Mouse (Mus musculus) embryonic facial prominence, embryonic 11.5 days (tissue): ENCODE measurements at regions not wholly inside any gene's neighbourhood (a gene's known extent, or its start where the extent isn't known, plus 50 kb on each side); places are given as distances from the start of the nearest gene placed in this dataset.

Experiments used
- ATAC-seq: fragments of 200-750 bp; cut with Nextera tagmentation; replicated peaks from 2 replicates; pipeline ENCODE4 v1.8.0; 2017; ENCODE audit warnings: low read depth; ENCODE audit not compliant: insufficient number of reproducible peaks, low FRiP score, low TSS enrichment
- DNase-seq: peaks from one replicate; pipeline ENCODE4 v3.0.0-alpha.2; 2015; ENCODE audit warnings: low spot score
- H3K27ac ChIP-seq: fragments of 300-500 bp; sonication (generic); replicated peaks from 2 replicates; pipeline ENCODE4 v1.5.1; 2014; ENCODE audit warnings: mild to moderate bottlenecking, low read depth, low read length, control low read depth
- H3K27me3 ChIP-seq: fragments of 300-500 bp; sonication (generic); 2 replicates; pipeline ENCODE4 v1.6.1; 2014; ENCODE audit warnings: mild to moderate bottlenecking, low read length, moderate library complexity, mixed read lengths; ENCODE audit not compliant: control insufficient read depth, insufficient read depth
- H3K36me3 ChIP-seq: fragments of 300-500 bp; sonication (generic); replicated peaks from 2 replicates; pipeline ENCODE4 v1.6.1; 2014; ENCODE audit warnings: low read depth, mild to moderate bottlenecking, low read length, moderate library complexity, mixed read lengths; ENCODE audit not compliant: control insufficient read depth, insufficient read depth
- H3K4me1 ChIP-seq: fragments of 300-500 bp; sonication (generic); 2 replicates; pipeline ENCODE4 v1.6.1; 2014; ENCODE audit warnings: low read length, mixed read lengths; ENCODE audit not compliant: control insufficient read depth, insufficient read depth
- H3K4me2 ChIP-seq: fragments of 300-500 bp; sonication (generic); 2 replicates; pipeline ENCODE4 v1.6.1; 2014; ENCODE audit warnings: low read depth, mild to moderate bottlenecking, control low read depth, low read length, moderate library complexity
- H3K4me3 ChIP-seq: fragments of 300-500 bp; sonication (generic); 2 replicates; pipeline ENCODE4 v1.5.1; 2014; ENCODE audit warnings: low read depth, low read length, control low read depth
- H3K9ac ChIP-seq: fragments of 300-500 bp; sonication (generic); replicated peaks from 2 replicates; pipeline ENCODE4 v1.6.1; 2014; ENCODE audit warnings: mild to moderate bottlenecking, control low read depth, low read length
- H3K9me3 ChIP-seq: fragments of 300-500 bp; sonication (generic); replicated peaks from 2 replicates; pipeline ENCODE4 v1.6.1; 2016; ENCODE audit warnings: mild to moderate bottlenecking, low read length, inconsistent platforms, mixed read lengths; ENCODE audit not compliant: control insufficient read depth
- WGBS: fragments of 180-500 bp; shearing (Covaris S2); extraction: QIAGEN DNeasy Blood & Tissue Kit; methylation state at CpG from one replicate; pipeline ENCODE4 v1.1.7; 2014; 5-methylcytosine and 5-hydroxymethylcytosine counted together

DNA sequence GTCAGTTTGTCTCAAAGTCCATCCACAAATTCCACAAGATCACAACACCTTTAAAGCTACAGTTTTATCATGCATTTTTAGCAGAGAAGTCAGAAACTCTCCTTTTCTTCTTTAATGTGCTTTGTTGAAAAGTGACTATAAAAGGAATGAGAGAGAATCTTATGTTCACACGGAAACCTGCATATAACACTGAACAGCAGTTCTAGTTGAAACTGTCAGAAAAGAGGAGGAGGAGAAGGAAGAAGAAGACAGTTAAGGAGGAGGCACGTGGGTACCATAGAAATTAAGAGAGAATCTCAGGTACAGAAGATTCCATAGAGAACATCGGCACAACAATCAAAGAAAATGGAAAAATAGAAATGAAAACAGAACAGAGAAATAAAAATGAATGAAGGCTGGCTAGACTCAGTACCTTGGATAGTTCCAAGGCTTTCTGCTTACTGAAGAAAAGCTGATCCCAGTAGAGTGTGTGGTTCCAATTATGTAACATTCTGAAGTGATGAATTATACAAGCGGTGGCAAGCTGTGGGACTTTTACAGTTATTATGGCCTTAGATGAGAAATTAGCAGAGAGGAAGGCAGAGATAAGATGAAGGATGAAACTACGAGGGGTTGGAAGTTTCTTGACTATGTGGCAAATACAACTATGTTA is 144.0 kb upstream of the Aco1 start:
- ATAC-seq (no peak), DNase-seq (peak; percentile 53)
- WGBS, result 70% methylated on average over 5 of the region's 5 CpGs
- H3K36me3 ChIP-seq, result no peaks in the 10 kb centered on the region
- no peaks in the 10 kb centered on the region for H3K9me3 ChIP-seq
- no peak overlapping the region for H3K27ac ChIP-seq
- H3K9ac ChIP-seq, result no peak overlapping the region
- H3K4me2 ChIP-seq, result no peak overlapping the region
- no peaks in the 10 kb centered on the region for H3K27me3 ChIP-seq
- H3K4me1 ChIP-seq, result no peaks in the 10 kb centered on the region
- H3K4me3 ChIP-seq, result no peak overlapping the region

DNA sequence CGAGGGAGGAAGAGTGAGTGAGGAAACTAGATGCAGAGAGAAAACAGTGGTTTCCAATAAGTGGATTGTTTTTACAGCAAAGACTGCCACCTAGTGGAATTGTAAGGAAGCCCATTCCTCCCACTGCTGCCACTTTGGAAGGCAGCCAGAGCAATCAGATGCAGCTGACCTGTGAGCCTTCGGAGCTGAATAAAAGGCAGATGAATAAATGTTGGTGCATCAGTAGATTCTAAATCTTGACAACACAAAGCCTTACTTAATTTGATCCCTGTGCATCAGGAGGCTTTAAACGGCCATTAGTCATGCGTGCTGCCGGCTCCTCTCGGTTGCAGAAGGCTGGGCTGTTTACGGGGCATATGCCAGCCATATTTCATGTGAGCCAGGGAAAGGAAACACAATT is 128.2 kb upstream of the Aco1 start:
- H3K4me3 ChIP-seq, result no peak overlapping the region
- H3K9me3 ChIP-seq, result no peaks in the 10 kb centered on the region
- ATAC-seq, result no peak
- H3K27ac ChIP-seq, result no peak overlapping the region
- 66% methylated on average over 7 of the region's 7 CpGs for WGBS
- peak; percentile 80 for DNase-seq
- H3K27me3 ChIP-seq, result no peaks in the 10 kb centered on the region
- H3K4me2 ChIP-seq, result no peak overlapping the region
- no peak overlapping the region for H3K9ac ChIP-seq
- no peaks in the 10 kb centered on the region for H3K36me3 ChIP-seq
- H3K4me1 ChIP-seq, result no peaks in the 10 kb centered on the region

GRCm38 (mm10) chr4:40016856-40017255 is 126.0 kb upstream of the Aco1 start:
- Histone ChIP-seq H3K4me2 (no peak overlapping the region), H3K36me3 (no peaks in the 10 kb centered on the region), H3K9me3 (no peaks in the 10 kb centered on the region), H3K27ac (no peak overlapping the region), H3K9ac (no peak overlapping the region), H3K4me3 (no peak overlapping the region), H3K27me3 (no peaks in the 10 kb centered on the region), H3K4me1 (no peaks in the 10 kb centered on the region)
- DNase-seq, result no peak
- WGBS, result 89% methylated on average over 15 of the region's 15 CpGs
- ATAC-seq, result no peak

- no peak for DNase-seq
- Histone ChIP-seq H3K27me3 (no peaks in the 10 kb centered on the region), H3K4me2 (no peak overlapping the region), H3K9me3 (no peaks in the 10 kb centered on the region), H3K4me3 (no peak overlapping the region), H3K27ac (no peak overlapping the region), H3K9ac (no peak overlapping the region), H3K36me3 (no peaks in the 10 kb centered on the region), H3K4me1 (no peaks in the 10 kb centered on the region)
- 96% methylated on average over 4 of the region's 4 CpGs for WGBS
- no peak for ATAC-seq
Observed at GRCm38 (mm10) chr4:40018208-40018607, 124.7 kb upstream of the Aco1 start.

DNA sequence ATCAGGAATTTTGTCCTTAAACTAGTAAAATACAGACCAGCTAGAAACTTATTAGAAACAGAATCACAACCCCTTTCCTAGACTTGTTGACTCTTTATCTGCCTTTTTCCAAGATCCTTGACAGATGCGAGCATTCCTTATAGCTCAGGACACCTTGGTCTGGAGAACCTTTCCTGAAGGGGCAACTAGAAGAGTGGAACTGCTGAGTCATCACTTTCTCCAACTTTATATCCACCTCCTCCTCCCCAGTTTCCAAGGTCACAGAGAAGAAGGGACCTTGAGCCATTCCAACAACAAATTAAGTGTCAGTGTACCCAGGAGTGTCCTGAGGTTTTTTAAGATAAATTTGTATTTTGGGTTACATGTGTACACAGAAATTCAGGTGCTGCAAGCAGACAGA is 111.5 kb upstream of the Aco1 start:
- no peak overlapping the region for H3K27ac ChIP-seq
- H3K27me3 ChIP-seq, result no peaks in the 10 kb centered on the region
- H3K36me3 ChIP-seq, result no peaks in the 10 kb centered on the region
- no peak for ATAC-seq
- H3K4me1 ChIP-seq, result no peaks in the 10 kb centered on the region
- 88% methylated on average over 1 of the region's 1 CpGs for WGBS
- H3K9ac ChIP-seq, result no peak overlapping the region
- H3K4me2 ChIP-seq, result no peak overlapping the region
- H3K9me3 ChIP-seq, result no peaks in the 10 kb centered on the region
- no peak for DNase-seq
- no peak overlapping the region for H3K4me3 ChIP-seq

DNA sequence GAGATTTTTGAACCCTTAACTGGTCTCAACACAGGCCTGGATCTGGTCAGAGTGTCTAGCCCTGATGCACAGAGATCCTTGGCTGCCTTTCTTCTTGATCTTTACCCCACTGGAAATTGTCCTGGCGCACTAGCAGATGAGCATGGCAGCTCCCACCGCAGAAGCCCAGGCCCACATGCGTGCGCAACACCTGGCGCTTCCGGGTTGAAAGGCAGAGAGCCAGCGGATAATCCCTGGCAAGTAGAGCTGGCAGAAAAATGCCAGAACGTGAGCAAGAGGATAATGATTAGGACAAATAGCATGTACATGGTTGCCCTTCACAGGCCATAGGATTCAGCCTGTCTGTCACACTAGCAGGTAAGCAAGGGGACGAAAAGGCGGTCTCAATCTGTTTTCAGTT is 95.0 kb upstream of the Aco1 start:
- no peak for ATAC-seq
- no peak overlapping the region for H3K4me2 ChIP-seq
- 95% methylated on average over 10 of the region's 10 CpGs for WGBS

GRCm38 (mm10) chr4:40049086-40049485 is 93.8 kb upstream of the Aco1 start:
- WGBS, result 76% methylated on average over 6 of the region's 6 CpGs
- DNase-seq, result no peak

More for the DNA sequence above, 95.0 kb upstream of the Aco1 start:
- no peak overlapping the region for H3K27ac ChIP-seq
- no peaks in the 10 kb centered on the region for H3K9me3 ChIP-seq
- no peaks in the 10 kb centered on the region for H3K36me3 ChIP-seq
- no peaks in the 10 kb centered on the region for H3K27me3 ChIP-seq
- H3K9ac ChIP-seq, result no peak overlapping the region
- no peaks in the 10 kb centered on the region for H3K4me1 ChIP-seq
- no peak overlapping the region for H3K4me3 ChIP-seq
- no peak for DNase-seq

GRCm38 (mm10) chr4:40051848-40052247 is 91.0 kb upstream of the Aco1 start:
- 91% methylated on average over 4 of the region's 4 CpGs for WGBS
- Histone ChIP-seq H3K36me3 (no peaks in the 10 kb centered on the region), H3K4me2 (no peak overlapping the region), H3K27me3 (no peaks in the 10 kb centered on the region), H3K27ac (no peak overlapping the region), H3K9me3 (no peaks in the 10 kb centered on the region), H3K4me1 (no peaks in the 10 kb centered on the region), H3K4me3 (no peak overlapping the region), H3K9ac (no peak overlapping the region)
- no peak for DNase-seq
- no peak for ATAC-seq

More at GRCm38 (mm10) chr4:40049086-40049485, 93.8 kb upstream of the Aco1 start:
- Histone ChIP-seq H3K36me3 (no peaks in the 10 kb centered on the region), H3K9me3 (no peaks in the 10 kb centered on the region), H3K9ac (no peak overlapping the region), H3K4me2 (no peak overlapping the region), H3K4me1 (no peaks in the 10 kb centered on the region), H3K27me3 (no peaks in the 10 kb centered on the region), H3K4me3 (no peak overlapping the region), H3K27ac (no peak overlapping the region)
- no peak for ATAC-seq
